Mouse (Mus musculus) G1E (cell line): ENCODE results near the gene Gm42906.

ENCODE experiments used
- CTCF ChIP-seq: IDR thresholded peaks from 2 replicates; pipeline ENCODE4 v1.5.1; 2012; ENCODE audit warnings: low read depth, low read length, inconsistent platforms, mixed read lengths
- GATA1 ChIP-seq: IDR thresholded peaks from 2 replicates; pipeline ENCODE4 v1.6.1; 2012; ENCODE audit warnings: borderline replicate concordance, low read length, inconsistent platforms, mixed read lengths
- GATA2 ChIP-seq: IDR thresholded peaks from 2 replicates; pipeline ENCODE4 v1.6.1; 2012; ENCODE audit warnings: low read depth, low read length, inconsistent platforms, borderline replicate concordance
- POLR2AphosphoS5 ChIP-seq: IDR thresholded peaks from 2 replicates; pipeline ENCODE4 v1.6.1; 2012; ENCODE audit warnings: low read depth, low read length, inconsistent platforms; ENCODE audit not compliant: insufficient replicate concordance
- TAL1 ChIP-seq: conservative IDR thresholded peaks from 2 replicates; pipeline ENCODE4 v1.6.1; 2012; ENCODE audit warnings: low read depth, low read length, inconsistent platforms, mixed read lengths

GRCm38 (mm10) chr5:151196603-151197272 is 231.2 kb downstream of the Gm42906 start:
- TF ChIP-seq CTCF: no peak
- no peak for TF ChIP-seq GATA2
- no peak for TF ChIP-seq GATA1
- no peak for TF ChIP-seq TAL1
- TF ChIP-seq POLR2AphosphoS5: no peak
